Mouse (Mus musculus) liver, adult 2 months (tissue): ENCODE data around the gene Mutyh. TPM values are rescaled to one million over a fixed set of nuclear protein-coding genes. Genes with fewer than 3 reads are reported as not detected.

ENCODE experiments used
- DNase-seq: peaks from one replicate; pipeline ENCODE4 v3.0.0-alpha.2; 2011; ENCODE audit warnings: low read depth, low spot score; ENCODE audit errors: extremely low read depth
- H3K27ac ChIP-seq: fragments of 200-500 bp; replicated peaks from 2 replicates; pipeline ENCODE4 v1.5.1; 2012; ENCODE audit warnings: low read depth, mild to moderate bottlenecking, control low read depth, inconsistent platforms, low read length; ENCODE audit not compliant: insufficient read depth
- H3K27me3 ChIP-seq: fragments of 200-500 bp; 2 replicates; pipeline ENCODE4 v1.6.1; 2012; ENCODE audit warnings: mild to moderate bottlenecking, moderate library complexity, low read length, inconsistent platforms; ENCODE audit not compliant: control insufficient read depth, insufficient read depth
- H3K36me3 ChIP-seq: fragments of 200-500 bp; 2 replicates; pipeline ENCODE4 v1.6.1; 2012; ENCODE audit warnings: low read length, inconsistent platforms; ENCODE audit not compliant: control insufficient read depth, insufficient read depth
- H3K4me1 ChIP-seq: fragments of 200-500 bp; 2 replicates; pipeline ENCODE4 v1.6.1; 2011; ENCODE audit warnings: low read length; ENCODE audit not compliant: control insufficient read depth, insufficient read depth
- H3K4me3 ChIP-seq: fragments of 200-500 bp; 2 replicates; pipeline ENCODE4 v1.5.1; 2011; ENCODE audit warnings: low read depth, mild to moderate bottlenecking, control low read depth, low read length, moderate library complexity; ENCODE audit not compliant: insufficient read depth
- H3K79me2 ChIP-seq: fragments of 200-500 bp; 2 replicates; pipeline ENCODE4 v1.6.1; 2012; ENCODE audit warnings: inconsistent platforms, mild to moderate bottlenecking, low read length, moderate library complexity; ENCODE audit not compliant: control insufficient read depth, insufficient read depth
- H3K9ac ChIP-seq: fragments of 200-500 bp; 2 replicates; pipeline ENCODE4 v1.6.1; 2012; ENCODE audit warnings: low read depth, mild to moderate bottlenecking, control low read depth, inconsistent platforms, low read length
- CTCF ChIP-seq: fragments of 200-500 bp; IDR thresholded peaks from 2 replicates; pipeline ENCODE4 v1.5.1; 2011; ENCODE audit warnings: low read depth, low read length, control low read depth
- POLR2A ChIP-seq: fragments of 200-500 bp; IDR thresholded peaks from 2 replicates; pipeline ENCODE4 v1.6.1; 2011; ENCODE audit warnings: low read length, control low read depth; ENCODE audit not compliant: insufficient read depth; ENCODE audit errors: extremely low read depth
- WGBS: fragments of 180-500 bp; shearing (Covaris S2); methylation state at CpG from one replicate; pipeline ENCODE4 v1.1.7; 2018; 5-methylcytosine and 5-hydroxymethylcytosine counted together
- polyA plus RNA-seq: library from polyadenylated mRNA; depleted of rRNA; stranded (reverse); fragments of >200 nt; gene quantifications from 2 replicates; pipeline ENCODE4 v1.2.3, GENCODE M21; 2012
- total RNA-seq: library from RNA; depleted of rRNA; stranded (reverse); fragments of >200 nt; gene quantifications from 2 replicates; pipeline ENCODE4 v1.2.3, GENCODE M21; 2014

The Mutyh gene
- total and polyA plus RNA-seq, 2 experiments = 0.28 to 1.2 TPM

GRCm38 (mm10) chr4:116811012-116811411 is 3.5 kb downstream of the Mutyh start:
- Histone ChIP-seq H3K4me3 (no peak overlapping the region), H3K9ac (no peak overlapping the region), H3K27me3 (no peaks in the 10 kb centered on the region), H3K36me3 (no peaks in the 10 kb centered on the region), H3K4me1 (peaks cover 4% of the 10 kb centered on the region; the same call in 1 of the 2 replicates), H3K79me2 (no peaks in the 10 kb centered on the region), H3K27ac (no peak overlapping the region)
- TF ChIP-seq POLR2A (no peak), CTCF (no peak)
- WGBS = 77% methylated on average over 3 of the region's 3 CpGs
- no peak for DNase-seq

GRCm38 (mm10) chr4:116815276-116815675 is 7.8 kb downstream of the Mutyh start:
- Histone ChIP-seq H3K27me3 (no peaks in the 10 kb centered on the region), H3K36me3 (no peaks in the 10 kb centered on the region), H3K9ac (no peak overlapping the region), H3K4me3 (no peak overlapping the region), H3K4me1 (no peaks in the 10 kb centered on the region), H3K79me2 (no peaks in the 10 kb centered on the region), H3K27ac (no peak overlapping the region)
- TF ChIP-seq POLR2A = no peak
- TF ChIP-seq CTCF = no peak
- 95% methylated on average over 5 of the region's 5 CpGs for WGBS
- no peak for DNase-seq

- Histone ChIP-seq H3K4me3 (no peak overlapping the region), H3K27ac (no peak overlapping the region), H3K36me3 (no peaks in the 10 kb centered on the region), H3K9ac (no peak overlapping the region), H3K79me2 (no peaks in the 10 kb centered on the region), H3K27me3 (no peaks in the 10 kb centered on the region), H3K4me1 (peaks cover 4% of the 10 kb centered on the region)
- 96% methylated on average over 6 of the region's 6 CpGs for WGBS
- DNase-seq = no peak
- TF ChIP-seq POLR2A = no peak
- TF ChIP-seq CTCF = no peak
Observed at GRCm38 (mm10) chr4:116817486-116817885, 10.0 kb downstream of the Mutyh start.

- H3K9ac ChIP-seq = peak overlapping the region; percentile 28; the same call in 1 of the 2 replicates
- no peak for DNase-seq
Observed at GRCm38 (mm10) chr4:116819968-116820901, 12.7 kb downstream of the Mutyh start.

GRCm38 (mm10) chr4:116820902-116821693 is 13.6 kb downstream of the Mutyh start:
- no peaks in the 10 kb centered on the region for H3K36me3 ChIP-seq
- DNase-seq = peak; percentile 86
- 0 out of 2 replicates have a peak, but pooled peaks have one; percentile 17 for TF ChIP-seq POLR2A
- peak; percentile 55 for TF ChIP-seq CTCF
- H3K79me2 ChIP-seq = no peaks in the 10 kb centered on the region
- peak overlapping the region; percentile 63 for H3K9ac ChIP-seq
- peak overlapping the region; percentile 54 for H3K4me3 ChIP-seq
- H3K27ac ChIP-seq = no peak overlapping the region
- no peaks in the 10 kb centered on the region for H3K27me3 ChIP-seq
- under 1% methylated on average over 51 of the region's 51 CpGs for WGBS
- peaks cover 7% of the 10 kb centered on the region for H3K4me1 ChIP-seq

More at GRCm38 (mm10) chr4:116819968-116820901, 12.7 kb downstream of the Mutyh start:
- no peak overlapping the region for H3K27ac ChIP-seq
- WGBS = 50% methylated on average over 32 of the region's 32 CpGs
- no peaks in the 10 kb centered on the region for H3K79me2 ChIP-seq
- peak overlapping the region; percentile 54; the same call in 1 of the 2 replicates for H3K4me3 ChIP-seq
- H3K36me3 ChIP-seq = no peaks in the 10 kb centered on the region
- TF ChIP-seq POLR2A = no peak
- H3K4me1 ChIP-seq = peaks cover 4% of the 10 kb centered on the region
- no peaks in the 10 kb centered on the region for H3K27me3 ChIP-seq
